Mouse (Mus musculus) limb, embryonic 13.5 days (tissue): ENCODE data around the gene Emx1. TPM values are rescaled to one million over a fixed set of nuclear protein-coding genes. Genes with fewer than 3 reads are reported as not detected.
A peak's percentile ranks its signal among the peaks of the same experiment; 100 is the strongest.
"Not testable (repeated sequence)": the region's sequence is repeated elsewhere in the genome, so short reads cannot be mapped to it uniquely, and the experiment has no call there.

Experiments used
- ATAC-seq: fragments of 200-750 bp; cut with Nextera tagmentation; 2 replicates; pipeline ENCODE4 v1.8.0; 2017; ENCODE audit warnings: low read depth, moderate number of reproducible peaks, moderate TSS enrichment; ENCODE audit not compliant: low FRiP score
- H3K27ac ChIP-seq: fragments of 300-500 bp; sonication (generic); 2 replicates; pipeline ENCODE4 v1.5.1; 2015; ENCODE audit warnings: inconsistent platforms, mild to moderate bottlenecking, moderate library complexity
- H3K27me3 ChIP-seq: fragments of 300-500 bp; sonication (generic); 2 replicates; pipeline ENCODE4 v1.6.1; 2015; ENCODE audit warnings: mild to moderate bottlenecking, inconsistent platforms
- H3K36me3 ChIP-seq: fragments of 300-500 bp; sonication (generic); 2 replicates; pipeline ENCODE4 v1.6.1; 2015; ENCODE audit warnings: inconsistent platforms, mild to moderate bottlenecking, moderate library complexity
- H3K4me1 ChIP-seq: fragments of 300-500 bp; sonication (generic); 2 replicates; pipeline ENCODE4 v1.6.1; 2015; ENCODE audit warnings: inconsistent platforms
- H3K4me2 ChIP-seq: fragments of 300-500 bp; sonication (generic); replicated peaks from 2 replicates; pipeline ENCODE4 v1.6.1; 2015; ENCODE audit warnings: inconsistent platforms, mild to moderate bottlenecking, moderate library complexity
- H3K4me3 ChIP-seq: fragments of 300-500 bp; sonication (generic); 2 replicates; pipeline ENCODE4 v1.5.1; 2015; ENCODE audit warnings: moderate library complexity, mild to moderate bottlenecking, inconsistent platforms
- H3K9ac ChIP-seq: fragments of 300-500 bp; sonication (generic); 2 replicates; pipeline ENCODE4 v1.6.1; 2015; ENCODE audit warnings: mild to moderate bottlenecking, inconsistent platforms
- H3K9me3 ChIP-seq: fragments of 300-500 bp; sonication (generic); 2 replicates; pipeline ENCODE4 v1.6.1; 2016; ENCODE audit warnings: inconsistent platforms
- WGBS: fragments of 180-500 bp; shearing (Covaris S2); methylation state at CpG from one replicate; pipeline ENCODE4 v1.1.7; 2015; 5-methylcytosine and 5-hydroxymethylcytosine counted together
- polyA plus RNA-seq: library from polyadenylated mRNA; unstranded; fragments of >200 nt; fragmentation: Nextera tagmentation; extraction: Ambion mirVana; gene quantifications from 2 replicates; pipeline ENCODE4 v1.2.1, GENCODE M21; 2015

Gene Emx1
- 0.60 and 0.64 TPM in 2 replicates for polyA plus RNA-seq

DNA sequence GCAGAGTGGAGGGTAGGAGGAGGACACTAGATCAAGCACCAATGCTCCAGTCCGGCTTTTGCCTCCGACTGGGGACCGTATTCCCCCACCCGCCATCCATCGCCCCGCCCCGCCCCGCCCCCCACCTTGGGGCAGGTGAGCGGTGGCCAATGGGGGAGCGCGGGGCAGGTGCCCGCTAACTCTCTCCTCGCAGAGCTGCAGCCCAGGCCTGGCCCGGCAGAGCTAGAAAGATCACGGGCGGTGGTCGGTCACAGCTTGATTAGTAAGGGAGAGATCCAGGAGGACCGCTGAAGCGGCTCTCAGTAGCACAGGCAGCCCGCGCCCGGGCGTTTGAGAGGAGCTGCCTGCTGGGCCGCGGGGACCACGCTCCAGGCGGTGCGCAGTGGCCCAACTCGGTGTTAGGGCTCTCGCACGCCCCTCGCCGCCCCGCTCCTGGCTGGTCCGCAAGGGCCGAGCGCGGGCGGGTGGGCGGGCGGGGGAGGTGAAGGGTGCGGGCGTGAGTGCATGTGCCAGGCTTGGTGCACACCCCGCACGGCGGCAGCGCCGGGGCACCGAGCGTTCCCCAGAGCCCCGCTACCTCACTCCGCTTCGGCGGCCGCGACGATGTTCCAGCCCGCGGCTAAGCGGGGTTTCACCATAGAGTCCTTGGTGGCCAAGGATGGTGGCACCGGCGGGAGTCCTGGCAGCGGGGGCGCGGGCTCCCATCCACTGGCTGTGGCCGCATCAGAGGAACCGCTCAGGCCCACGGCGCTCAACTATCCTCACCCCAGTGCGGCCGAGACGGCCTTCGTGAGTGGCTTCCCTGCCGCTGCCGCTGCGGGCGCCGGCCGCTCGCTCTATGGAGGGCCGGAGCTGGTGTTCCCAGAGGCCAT lies at the start of gene Emx1:
Gene Emx1, plus strand, starts transcription at position 99 of the 872 bp plus-strand sequence.
- Histone ChIP-seq H3K36me3 (no peaks in the 10 kb centered on the region), H3K27ac (no peak within 1 kb of the TSS), H3K4me2 (peak within 1 kb of the TSS; percentile 72), H3K4me1 (peaks cover 44% of the 10 kb centered on the region), H3K4me3 (peak within 1 kb of the TSS; percentile 39), H3K9ac (peak within 1 kb of the TSS; percentile 51), H3K27me3 (peaks cover 94% of the 10 kb centered on the region), H3K9me3 (no peaks in the 10 kb centered on the region)
- peak; percentile 49; the same call in 1 of the 2 replicates for ATAC-seq
- WGBS: under 1% methylated on average over 73 of the region's 81 CpGs

DNA sequence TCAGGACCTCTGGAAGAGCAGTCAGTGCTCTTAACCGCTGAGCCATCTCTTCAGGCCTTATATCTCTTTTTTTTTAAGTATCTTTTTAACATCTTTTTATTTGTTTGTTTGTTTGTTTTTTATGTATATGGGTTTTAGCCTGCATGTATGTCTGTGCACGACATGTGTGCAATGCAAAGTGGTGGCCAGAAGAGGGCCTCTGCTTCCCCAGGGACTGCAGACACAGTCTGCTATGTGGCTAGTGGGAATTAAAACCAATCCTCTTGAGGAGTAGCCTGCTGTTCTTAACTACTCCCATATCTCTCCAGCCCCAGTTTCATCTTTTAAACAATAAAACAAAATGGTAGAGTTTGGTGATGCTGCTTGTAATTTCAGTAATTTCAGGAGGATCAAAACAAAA lies 47.7 kb upstream of the Emx1 start:
- no peaks in the 10 kb centered on the region for H3K27me3 ChIP-seq
- no peak overlapping the region for H3K4me2 ChIP-seq
- no peaks in the 10 kb centered on the region for H3K9me3 ChIP-seq
- no peaks in the 10 kb centered on the region for H3K36me3 ChIP-seq
- no peak for ATAC-seq
- 94% methylated on average over 2 of the region's 2 CpGs for WGBS
- H3K4me3 ChIP-seq: no peak overlapping the region
- no peak overlapping the region for H3K9ac ChIP-seq
- no peak overlapping the region for H3K27ac ChIP-seq
- peaks cover 5% of the 10 kb centered on the region for H3K4me1 ChIP-seq

- H3K9ac ChIP-seq, H3K4me2 ChIP-seq, ATAC-seq, H3K36me3 ChIP-seq, H3K4me3 ChIP-seq, H3K9me3 ChIP-seq, H3K27ac ChIP-seq, H3K27me3 ChIP-seq, H3K4me1 ChIP-seq: not testable (repeated sequence)
- 3% methylated on average over 6 of the region's 7 CpGs for WGBS
These were observed 46.2 kb upstream of the Emx1 start for GRCm38 (mm10) chr6:85141013-85141412.

DNA sequence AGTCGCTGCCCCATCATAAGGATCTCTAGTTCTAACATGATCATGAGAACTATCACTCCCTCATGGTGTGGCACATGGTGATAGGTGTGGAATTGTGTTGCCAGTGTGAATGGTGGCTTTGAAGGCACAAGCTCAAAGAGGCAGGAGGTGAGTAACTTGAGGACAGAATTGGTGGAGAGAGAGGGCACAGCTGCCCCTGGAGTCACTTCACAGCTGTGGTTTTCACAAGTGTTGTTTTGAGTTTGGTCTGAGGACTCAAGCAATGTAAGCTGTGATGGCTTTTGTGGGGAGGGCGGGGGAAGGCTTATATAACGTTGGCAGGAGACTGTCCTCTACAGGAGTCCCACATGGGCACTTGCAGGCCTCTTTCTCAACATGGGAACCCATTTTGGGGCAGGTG lies 42.8 kb upstream of the Emx1 start:
- H3K27ac ChIP-seq: no peak overlapping the region
- H3K27me3 ChIP-seq: 0 out of 2 replicates have a peak, but pooled peaks cover 4% of the 10 kb centered on the region
- no peaks in the 10 kb centered on the region for H3K4me1 ChIP-seq
- H3K9ac ChIP-seq: no peak overlapping the region
- no peak overlapping the region for H3K4me3 ChIP-seq
- 71% methylated on average over 3 of the region's 3 CpGs for WGBS
- H3K36me3 ChIP-seq: no peaks in the 10 kb centered on the region
- ATAC-seq: no peak
- H3K9me3 ChIP-seq: no peaks in the 10 kb centered on the region
- H3K4me2 ChIP-seq: no peak overlapping the region

DNA sequence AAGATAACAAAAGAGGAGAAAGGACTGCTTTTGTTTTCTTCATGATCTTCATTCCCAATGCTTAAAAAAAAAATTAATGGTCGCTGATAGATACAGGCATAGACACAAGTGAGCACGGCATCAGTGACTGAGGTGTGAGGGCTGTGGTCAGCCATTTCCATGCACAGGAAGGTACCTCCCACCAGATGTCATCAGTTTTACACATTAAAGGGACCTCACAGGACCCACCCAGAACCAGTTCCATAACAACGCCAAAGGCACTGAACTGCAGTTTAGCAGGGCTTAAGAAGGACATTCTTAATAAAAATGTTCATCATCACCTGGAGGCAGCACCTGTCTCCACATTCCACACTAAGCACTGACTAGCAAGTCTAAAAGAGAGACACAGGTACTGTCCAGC lies 39.6 kb upstream of the Emx1 start:
- 48% methylated on average over 3 of the region's 3 CpGs for WGBS

GRCm38 (mm10) chr6:85150386-85150785 lies 36.9 kb upstream of the Emx1 start:
- ATAC-seq: no peak
- WGBS: 82% methylated on average over 3 of the region's 3 CpGs
- Histone ChIP-seq H3K27me3 (0 out of 2 replicates have a peak, but pooled peaks cover 4% of the 10 kb centered on the region), H3K4me3 (no peak overlapping the region), H3K27ac (no peak overlapping the region), H3K9me3 (no peaks in the 10 kb centered on the region), H3K4me2 (no peak overlapping the region), H3K4me1 (peaks cover 13% of the 10 kb centered on the region), H3K36me3 (no peaks in the 10 kb centered on the region), H3K9ac (no peak overlapping the region)

More for the DNA sequence above, 39.6 kb upstream of the Emx1 start:
- Histone ChIP-seq H3K4me2 (no peak overlapping the region), H3K27ac (no peak overlapping the region), H3K36me3 (no peaks in the 10 kb centered on the region), H3K9me3 (no peaks in the 10 kb centered on the region), H3K9ac (no peak overlapping the region), H3K4me3 (no peak overlapping the region), H3K27me3 (0 out of 2 replicates have a peak, but pooled peaks cover 4% of the 10 kb centered on the region), H3K4me1 (no peaks in the 10 kb centered on the region)
- ATAC-seq: no peak

- Histone ChIP-seq H3K9ac (no peak overlapping the region), H3K27ac (no peak overlapping the region; the same call in 1 of the 2 replicates), H3K27me3 (no peaks in the 10 kb centered on the region), H3K36me3 (no peaks in the 10 kb centered on the region), H3K9me3 (no peaks in the 10 kb centered on the region), H3K4me1 (peaks cover 22% of the 10 kb centered on the region), H3K4me2 (peak overlapping the region; percentile 84), H3K4me3 (no peak overlapping the region)
- 10% methylated on average over 9 of the region's 9 CpGs for WGBS
- ATAC-seq: no peak
These were observed 33.2 kb upstream of the Emx1 start for GRCm38 (mm10) chr6:85153970-85154540.

GRCm38 (mm10) chr6:85154861-85155528 lies 32.2 kb upstream of the Emx1 start:
- H3K27ac ChIP-seq: peak overlapping the region; percentile 61
- no peaks in the 10 kb centered on the region for H3K9me3 ChIP-seq
- peak overlapping the region; percentile 79 for H3K9ac ChIP-seq

DNA sequence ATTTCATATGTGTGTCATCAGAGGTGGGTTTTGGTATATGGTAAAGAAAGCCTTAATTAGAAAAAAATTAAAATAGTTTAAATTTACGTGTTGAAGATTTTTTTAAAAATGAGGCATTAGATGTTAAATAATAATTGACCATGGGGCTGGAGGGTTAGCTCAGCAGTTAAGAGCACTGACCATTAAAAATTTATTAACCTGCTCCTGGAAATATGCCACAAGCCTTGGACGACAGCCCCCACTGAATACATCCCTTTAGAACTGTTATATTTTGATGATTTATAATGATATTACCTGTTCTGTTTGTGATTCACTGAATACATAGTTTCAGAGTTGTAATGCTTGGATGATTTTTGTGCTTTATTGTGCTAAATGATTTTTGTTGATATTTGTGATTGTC lies 30.7 kb upstream of the Emx1 start:
- ATAC-seq, H3K27ac ChIP-seq, H3K4me3 ChIP-seq, H3K27me3 ChIP-seq, H3K9me3 ChIP-seq, H3K4me2 ChIP-seq, H3K9ac ChIP-seq, H3K36me3 ChIP-seq: not testable (repeated sequence)
- H3K4me1 ChIP-seq: peaks cover 22% of the 10 kb centered on the region
- 75% methylated on average over 2 of the region's 2 CpGs for WGBS

More at GRCm38 (mm10) chr6:85154861-85155528, 32.2 kb upstream of the Emx1 start:
- no peaks in the 10 kb centered on the region for H3K27me3 ChIP-seq
- H3K4me1 ChIP-seq: peaks cover 22% of the 10 kb centered on the region
- peak overlapping the region; percentile 84 for H3K4me2 ChIP-seq
- H3K36me3 ChIP-seq: no peaks in the 10 kb centered on the region
- WGBS: 1% methylated on average over 34 of the region's 34 CpGs
- peak; percentile 75 for ATAC-seq
- H3K4me3 ChIP-seq: peak overlapping the region; percentile 56

- H3K27me3 ChIP-seq, H3K27ac ChIP-seq, ATAC-seq, H3K36me3 ChIP-seq, H3K4me2 ChIP-seq, H3K9ac ChIP-seq, H3K4me3 ChIP-seq, H3K9me3 ChIP-seq: not testable (repeated sequence)
- WGBS: 72% methylated on average over 4 of the region's 4 CpGs
- peaks cover 22% of the 10 kb centered on the region for H3K4me1 ChIP-seq
These were observed 29.0 kb upstream of the Emx1 start for GRCm38 (mm10) chr6:85158040-85158804.

DNA sequence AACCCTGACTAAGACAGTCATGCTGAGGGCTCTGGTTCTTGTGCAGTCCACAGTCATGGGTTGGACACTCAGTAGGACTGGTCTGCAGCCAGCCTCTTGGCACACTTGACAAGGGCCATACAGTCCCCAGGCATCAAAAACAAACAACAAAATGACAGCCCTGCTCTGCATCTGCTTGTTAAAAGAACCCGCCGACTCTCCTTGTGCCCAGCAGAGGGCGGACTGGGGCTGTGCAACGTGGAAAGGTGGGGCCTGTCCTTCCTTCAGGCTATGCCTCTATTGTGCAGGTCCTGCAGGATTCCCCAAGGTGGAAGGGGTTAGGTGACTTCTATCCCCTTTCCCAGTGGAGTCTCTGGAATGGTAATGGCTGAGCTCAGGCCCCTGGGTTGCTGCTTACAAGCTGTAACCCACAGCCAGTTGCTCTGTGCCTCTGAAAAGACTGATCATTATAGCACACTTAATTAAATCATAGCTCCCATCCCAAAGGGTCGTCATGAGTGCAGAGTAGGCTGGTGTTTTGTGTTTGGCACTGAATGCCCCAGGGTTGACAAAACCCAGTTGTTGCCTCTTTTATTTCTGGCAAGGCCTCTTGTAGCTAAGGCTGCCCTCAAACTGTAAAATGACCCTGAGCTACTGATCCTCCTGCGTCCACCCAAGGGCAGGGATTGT lies 28.0 kb upstream of the Emx1 start:
- H3K36me3 ChIP-seq, H3K4me3 ChIP-seq, H3K9me3 ChIP-seq, ATAC-seq, H3K27me3 ChIP-seq, H3K27ac ChIP-seq, H3K4me2 ChIP-seq, H3K9ac ChIP-seq: not testable (repeated sequence)
- peaks cover 17% of the 10 kb centered on the region for H3K4me1 ChIP-seq
- WGBS: 22% methylated on average over 6 of the region's 6 CpGs
